Mouse (Mus musculus) hematopoietic stem cell, adult 5-6 weeks (primary cell): ENCODE data around the gene Rxrg. TPM values are rescaled to one million over a fixed set of nuclear protein-coding genes. Genes with fewer than 3 reads are reported as not detected.

Experiments used
- total RNA-seq: library from RNA; stranded (forward); fragments of 172-1452, 232-1000 nt; gene quantifications from 2 replicates; pipeline ENCODE4 v1.2.3, GENCODE M21; 2017

Gene Rxrg
- total RNA-seq, 1 experiment from 2014 or later, result not detected

Other genes starting within 250 kb of the Rxrg start
- gene Aldh9a1, start 248.4 kb upstream of the Rxrg start, total RNA-seq, result 29.0 and 37.4 TPM in 2 replicates
- 9.0 and 15.8 TPM in 2 replicates for gene Mgst3, start 204.5 kb upstream of the Rxrg start, total RNA-seq
- not detected in 2 replicates for gene Lrrc52, start 131.6 kb upstream of the Rxrg start, total RNA-seq
- not detected in 2 replicates for gene Lmx1a, start 90.9 kb downstream of the Rxrg start, total RNA-seq